Mouse (Mus musculus): ENCODE results near the gene Parva.

Gene Parva

GRCm38 (mm10) chr7:112472024-112472707, 44.9 kb downstream of the Parva start:
- no peak for DNase-seq (ENCODE audit: low read depth, low spot score)

GRCm38 (mm10) chr7:112472708-112473281, 45.5 kb downstream of the Parva start:
- no peak for DNase-seq (ENCODE audit: low read depth, low spot score)

- DNase-seq (ENCODE audit: low read depth, low spot score): no peak
Measured at GRCm38 (mm10) chr7:112473649-112474435, 46.5 kb downstream of the Parva start.

DNA sequence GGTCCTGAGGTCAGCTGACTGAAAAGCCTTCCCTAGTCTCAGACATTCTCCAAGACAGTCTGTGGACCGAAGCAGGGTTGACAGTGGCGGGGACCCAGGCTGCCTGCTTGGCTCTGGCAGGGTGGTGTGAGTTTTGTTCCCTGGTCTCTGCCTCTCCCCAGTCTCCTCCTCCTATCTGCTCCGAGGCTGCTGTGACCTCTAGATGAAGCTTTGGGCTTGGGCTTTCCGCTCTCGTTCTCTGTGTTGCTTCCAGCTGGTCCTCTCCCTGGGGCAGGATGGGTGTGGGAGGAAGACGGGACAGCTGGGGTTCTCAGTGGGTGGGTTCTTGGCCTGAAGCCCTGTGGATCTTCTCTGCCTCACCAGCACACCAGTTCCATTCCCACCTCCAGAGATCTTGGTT, 51.8 kb downstream of the Parva start:
- no peak for DNase-seq (ENCODE audit: low read depth, low spot score)

DNA sequence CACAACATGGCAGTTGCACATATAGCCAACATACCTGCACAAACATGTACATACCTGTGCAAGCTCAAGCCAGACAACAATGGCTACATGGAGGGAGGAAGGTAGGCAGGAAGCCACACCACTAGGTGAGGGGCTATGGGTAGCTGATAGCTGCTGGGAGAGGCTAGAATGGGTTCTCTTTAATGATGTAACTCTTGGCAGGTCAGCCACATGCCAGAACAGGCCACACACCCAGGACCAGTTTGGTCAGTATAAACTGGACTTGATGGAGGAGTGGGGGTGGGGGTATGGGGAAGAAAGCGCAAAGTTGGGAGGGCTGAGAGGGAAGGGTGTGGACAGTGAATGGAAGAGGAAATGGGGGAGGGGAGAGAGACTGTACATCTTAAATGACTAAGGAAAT, 53.7 kb downstream of the Parva start:
- no peak for DNase-seq (ENCODE audit: low read depth, low spot score)

- DNase-seq (ENCODE audit: low read depth, low spot score): no peak
Measured at GRCm38 (mm10) chr7:112482572-112482971, 55.3 kb downstream of the Parva start.

- no peak for DNase-seq (ENCODE audit: low read depth, low spot score)
Measured at GRCm38 (mm10) chr7:112483382-112483781, 56.1 kb downstream of the Parva start.

GRCm38 (mm10) chr7:112490825-112491224, 63.5 kb downstream of the Parva start:
- no peak for DNase-seq (ENCODE audit: low read depth, low spot score)

DNA sequence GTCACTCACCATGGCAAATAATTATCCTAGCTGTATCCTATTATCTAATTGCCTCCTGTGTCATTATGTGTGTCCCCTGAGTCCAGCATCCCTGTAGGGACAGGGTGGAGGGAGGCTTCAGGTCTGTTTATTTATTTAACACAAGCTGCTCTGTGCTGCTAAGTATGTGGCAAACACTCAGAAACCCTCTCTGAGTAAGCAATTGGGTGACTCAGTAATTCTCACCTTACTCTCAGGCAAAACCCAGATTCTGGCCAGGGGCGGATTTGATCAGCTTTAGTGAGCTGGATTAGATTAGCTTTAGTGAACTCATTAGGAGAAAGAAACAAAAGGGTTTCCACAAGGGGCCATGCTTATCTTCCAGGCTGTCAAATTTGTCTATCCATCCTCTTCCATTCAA, 64.4 kb downstream of the Parva start:
- DNase-seq (ENCODE audit: low read depth, low spot score): peak; percentile 44

DNA sequence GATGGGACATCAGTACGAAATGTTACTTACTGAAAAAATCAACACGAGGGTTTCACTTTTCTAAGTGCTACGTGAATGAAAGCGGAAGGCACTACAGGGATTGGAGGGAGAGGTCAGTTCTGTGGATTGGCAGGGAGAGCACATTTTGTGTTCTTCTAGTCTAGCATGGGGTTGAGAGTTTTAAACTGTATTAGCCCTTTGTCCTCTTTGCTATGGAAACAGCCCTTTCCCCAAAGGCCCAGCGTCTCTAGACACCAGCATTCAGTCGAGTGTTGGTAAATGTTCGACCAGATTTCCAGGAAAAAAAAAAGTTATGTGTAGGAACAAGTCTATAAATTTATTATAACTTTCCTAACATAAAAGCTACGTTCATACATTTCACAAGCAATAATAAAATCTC, 68.6 kb downstream of the Parva start:
- DNase-seq (ENCODE audit: low read depth, low spot score): no peak

- DNase-seq (ENCODE audit: low read depth, low spot score): no peak
Measured at GRCm38 (mm10) chr7:112496921-112497320, 69.6 kb downstream of the Parva start.

DNA sequence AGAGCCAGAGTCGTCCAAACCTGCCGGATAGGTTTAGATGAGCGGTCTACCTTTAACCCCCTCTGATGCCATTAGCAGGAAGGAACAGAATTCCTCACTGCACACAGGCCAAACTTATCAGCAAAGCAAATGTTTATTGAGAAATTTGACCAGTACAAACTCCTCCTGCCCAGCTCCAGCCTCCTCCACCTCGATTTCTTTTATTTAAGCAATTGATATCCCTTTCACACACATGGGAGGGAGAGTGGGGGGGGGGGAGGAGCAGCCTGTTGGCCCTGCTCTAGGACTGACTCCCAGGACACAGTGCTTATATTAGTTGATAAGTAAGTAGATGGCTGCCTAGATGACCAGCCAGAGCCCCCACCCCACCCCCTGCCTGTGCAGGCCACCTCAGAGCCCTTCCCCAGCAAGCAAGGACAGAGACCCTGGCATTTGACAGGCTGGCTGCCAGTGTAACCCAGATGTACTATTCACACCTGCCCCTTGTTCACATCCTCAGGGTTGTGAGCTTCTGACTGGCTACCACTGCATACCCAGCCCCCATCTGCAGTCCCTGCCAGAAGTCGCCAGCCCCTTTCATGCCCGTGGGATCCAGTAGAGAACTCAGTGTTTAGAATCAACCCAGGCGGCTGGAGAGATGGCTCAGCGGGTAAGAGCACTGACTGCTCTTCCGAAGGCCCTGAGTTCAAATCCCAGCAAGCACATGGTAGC, 71.4 kb downstream of the Parva start:
- no peak for DNase-seq (ENCODE audit: low read depth, low spot score)

DNA sequence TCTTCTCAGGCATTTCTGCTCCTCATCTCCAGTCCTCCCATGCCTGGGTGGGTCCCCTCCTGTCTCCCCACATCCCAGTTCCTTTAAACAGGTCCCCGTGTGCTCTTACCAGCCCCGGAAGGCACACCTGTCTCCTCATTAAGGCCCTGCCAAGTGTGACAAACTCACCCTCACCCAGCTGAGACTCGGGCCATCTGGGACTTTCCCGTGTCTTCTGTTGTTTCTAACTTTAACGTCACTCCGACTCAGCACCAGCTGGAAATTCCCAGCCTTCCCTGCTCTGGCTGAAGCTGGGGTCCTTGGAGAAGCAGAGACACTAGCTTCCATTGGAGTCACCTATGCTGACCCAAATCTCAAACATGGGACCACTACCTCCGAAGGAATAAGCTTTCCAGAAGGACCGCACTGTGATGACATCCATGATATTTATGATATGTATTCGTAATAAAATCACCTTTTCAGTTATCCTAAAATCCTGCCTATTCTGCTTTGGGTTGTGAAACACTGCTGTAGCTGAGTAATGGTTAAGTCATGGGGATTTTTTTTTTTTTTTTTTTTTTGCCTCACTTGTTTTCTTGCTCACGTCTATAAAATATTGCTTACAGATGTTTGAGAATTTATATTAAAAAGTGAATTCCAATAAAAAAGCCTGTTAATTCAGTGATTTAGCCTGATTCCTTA, 72.3 kb downstream of the Parva start:
- DNase-seq (ENCODE audit: low read depth, low spot score): no peak

- no peak for DNase-seq (ENCODE audit: low read depth, low spot score)
Measured at GRCm38 (mm10) chr7:112500134-112500490, 72.8 kb downstream of the Parva start.

GRCm38 (mm10) chr7:112502050-112502809, 74.9 kb downstream of the Parva start:
- no peak for DNase-seq (ENCODE audit: low read depth, low spot score)

DNA sequence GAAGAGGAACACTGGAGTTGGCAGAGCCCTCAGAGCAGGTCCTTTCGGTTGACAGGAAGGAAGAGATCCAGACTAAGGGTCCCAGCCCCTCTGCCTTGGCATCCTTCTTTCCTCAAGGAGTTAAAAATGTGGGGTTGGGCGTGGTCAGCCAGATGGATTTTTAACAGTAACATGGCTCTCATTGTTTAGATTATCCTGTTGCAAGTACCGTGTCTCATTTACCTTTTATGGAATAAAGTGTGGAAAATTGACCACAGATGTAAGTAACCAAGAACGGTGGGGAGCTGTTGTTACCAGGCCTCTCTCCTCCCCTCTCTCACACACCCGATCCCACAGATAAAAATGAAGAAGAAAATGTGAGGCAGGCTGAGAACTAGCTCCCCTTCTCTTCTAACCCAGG, 75.5 kb downstream of the Parva start:
- DNase-seq (ENCODE audit: low read depth, low spot score): no peak

DNA sequence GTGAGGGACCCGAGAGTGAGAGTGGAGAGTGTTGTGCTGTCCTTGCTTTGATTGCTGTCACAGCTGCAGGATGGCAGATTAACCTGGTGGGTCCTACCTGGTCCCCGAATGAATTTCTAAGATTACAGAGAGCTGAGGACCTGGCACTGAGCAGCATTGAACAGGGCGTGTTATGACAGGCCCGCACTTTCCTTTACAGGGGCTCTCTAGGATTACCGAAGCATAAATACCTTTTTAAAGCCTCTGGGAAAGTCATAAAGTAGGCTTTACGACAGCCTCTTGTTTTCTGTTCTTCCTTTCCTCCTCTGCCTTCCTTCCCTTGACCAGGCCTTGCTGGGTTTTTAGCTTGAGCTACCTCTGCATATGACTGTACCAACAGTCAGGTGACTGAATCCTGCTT, 76.1 kb downstream of the Parva start:
- DNase-seq (ENCODE audit: low read depth, low spot score): no peak

DNA sequence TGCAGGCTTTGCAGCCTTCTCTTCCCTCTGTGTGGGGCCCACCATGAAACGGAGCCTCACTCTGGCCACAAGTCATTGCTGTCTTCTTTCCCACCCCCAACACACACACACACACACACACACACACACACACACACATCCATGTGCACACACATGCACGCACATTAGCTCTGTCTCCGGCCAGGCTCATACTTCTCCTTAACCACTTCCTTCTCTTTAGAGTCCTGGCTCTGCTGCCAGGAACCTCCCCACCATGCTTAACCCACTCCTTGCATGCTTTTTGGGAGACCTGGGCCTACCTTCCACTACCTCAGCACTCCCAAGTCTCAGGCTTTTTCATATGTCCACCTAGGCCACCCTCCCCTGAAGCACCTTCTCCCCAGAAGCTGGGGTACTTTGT, 76.6 kb downstream of the Parva start:
- no peak for DNase-seq (ENCODE audit: low read depth, low spot score)

- no peak for DNase-seq (ENCODE audit: low read depth, low spot score)
Measured at GRCm38 (mm10) chr7:112509107-112509506, 81.8 kb downstream of the Parva start.

DNA sequence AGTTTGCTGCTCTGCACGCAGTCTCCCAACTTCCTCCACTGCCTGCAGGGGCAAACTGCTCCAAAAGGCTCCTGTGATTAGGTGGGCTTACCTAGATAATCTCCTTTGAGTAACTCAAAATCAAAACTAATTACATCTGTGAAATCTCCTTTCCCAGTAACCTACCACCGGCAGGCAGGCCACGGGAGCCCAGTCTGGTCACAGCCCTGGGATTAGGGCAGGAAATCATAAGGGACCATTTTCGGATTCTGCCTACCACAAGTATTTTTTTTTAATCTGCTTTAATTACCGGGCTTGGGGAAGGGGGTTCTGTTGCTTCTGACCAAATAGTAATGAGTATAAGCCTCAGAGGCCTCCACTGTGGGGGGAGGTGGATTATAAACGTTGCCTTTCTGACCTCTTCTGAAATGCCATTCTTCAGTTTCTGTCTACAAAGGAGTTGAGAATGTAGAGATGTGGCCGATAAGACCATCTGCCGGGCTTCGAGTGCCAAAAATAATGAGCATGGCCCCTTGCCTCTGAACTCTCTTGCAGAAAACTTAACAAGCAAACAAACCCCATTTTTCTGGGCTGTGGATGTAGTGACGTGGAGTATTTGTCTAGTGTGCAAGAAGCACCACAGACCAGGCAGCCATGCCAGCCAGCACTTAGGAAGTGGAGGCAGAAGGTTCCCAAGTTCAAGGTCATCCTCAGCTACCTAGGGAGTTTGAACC, 83.2 kb downstream of the Parva start:
- DNase-seq (ENCODE audit: low read depth, low spot score): peak; percentile 45

Data from retina, postnatal 7 days (tissue).